Mouse (Mus musculus) yolk sac, embryonic 10.5 days (tissue): ENCODE data around the gene Itpkb.
A peak's percentile ranks its signal among the peaks of the same experiment; 100 is the strongest.

Experiments
- DNase-seq: peaks from one replicate; pipeline ENCODE4 v3.0.0-alpha.2; 2017; ENCODE audit warnings: low spot score

Gene Itpkb

DNA sequence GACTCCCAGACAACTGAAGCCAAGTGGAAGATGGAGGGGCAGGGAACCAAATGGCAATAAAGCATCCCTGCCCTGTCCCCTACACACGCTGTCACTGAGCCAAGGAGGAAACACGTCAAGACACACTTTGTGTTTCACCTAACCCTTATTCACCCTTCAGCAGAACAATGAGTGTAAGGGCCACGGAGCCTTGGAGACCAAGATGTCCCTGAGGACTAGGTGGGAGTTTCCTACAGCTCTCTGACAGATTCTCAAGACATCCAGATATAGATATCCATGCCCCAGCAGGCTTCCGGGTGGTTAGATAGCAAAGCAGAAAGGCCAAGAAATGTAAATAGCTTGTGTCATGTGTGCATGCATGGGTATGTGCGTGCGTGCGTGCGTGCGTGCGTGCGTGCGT is 63.6 kb downstream of the Itpkb start:
- no peak for DNase-seq

DNA sequence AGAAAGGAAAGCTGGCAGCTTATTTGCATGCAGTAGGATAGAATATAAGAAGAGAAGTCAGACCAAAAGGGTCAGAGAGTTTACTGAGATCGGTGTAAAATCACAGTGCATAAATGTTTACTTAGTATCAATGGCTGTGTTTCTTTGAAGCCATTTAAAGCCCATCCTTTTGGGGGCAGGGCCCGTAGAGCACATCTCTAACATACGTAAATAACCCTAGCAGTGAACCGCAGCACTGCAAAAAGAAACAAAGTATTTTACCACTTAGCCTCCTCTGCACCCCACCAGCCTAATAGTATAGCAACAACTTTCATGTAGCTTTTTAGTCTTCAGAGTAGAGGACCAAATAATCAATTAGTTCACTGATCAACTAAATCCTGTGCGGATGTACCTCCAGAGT is 67.4 kb downstream of the Itpkb start:
- no peak for DNase-seq

DNA sequence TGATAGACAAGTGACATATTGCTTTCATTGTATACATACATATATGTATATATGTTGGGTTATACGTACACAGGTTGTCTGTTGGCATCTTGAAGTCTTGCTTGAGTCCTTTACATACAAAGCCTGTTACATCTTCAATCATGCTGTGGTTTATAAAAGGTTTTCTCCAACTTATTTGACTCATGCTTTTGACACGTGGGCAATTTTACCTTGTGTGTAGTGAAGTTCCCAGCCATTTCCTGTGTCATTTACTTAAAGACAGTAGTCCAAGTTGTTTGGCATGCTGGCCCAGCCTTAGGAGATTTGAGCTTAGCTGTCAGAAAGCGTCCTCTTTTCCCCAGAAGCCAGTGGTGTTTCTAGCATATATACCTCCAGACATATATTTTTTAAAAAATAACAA is 68.2 kb downstream of the Itpkb start:
- no peak for DNase-seq

DNA sequence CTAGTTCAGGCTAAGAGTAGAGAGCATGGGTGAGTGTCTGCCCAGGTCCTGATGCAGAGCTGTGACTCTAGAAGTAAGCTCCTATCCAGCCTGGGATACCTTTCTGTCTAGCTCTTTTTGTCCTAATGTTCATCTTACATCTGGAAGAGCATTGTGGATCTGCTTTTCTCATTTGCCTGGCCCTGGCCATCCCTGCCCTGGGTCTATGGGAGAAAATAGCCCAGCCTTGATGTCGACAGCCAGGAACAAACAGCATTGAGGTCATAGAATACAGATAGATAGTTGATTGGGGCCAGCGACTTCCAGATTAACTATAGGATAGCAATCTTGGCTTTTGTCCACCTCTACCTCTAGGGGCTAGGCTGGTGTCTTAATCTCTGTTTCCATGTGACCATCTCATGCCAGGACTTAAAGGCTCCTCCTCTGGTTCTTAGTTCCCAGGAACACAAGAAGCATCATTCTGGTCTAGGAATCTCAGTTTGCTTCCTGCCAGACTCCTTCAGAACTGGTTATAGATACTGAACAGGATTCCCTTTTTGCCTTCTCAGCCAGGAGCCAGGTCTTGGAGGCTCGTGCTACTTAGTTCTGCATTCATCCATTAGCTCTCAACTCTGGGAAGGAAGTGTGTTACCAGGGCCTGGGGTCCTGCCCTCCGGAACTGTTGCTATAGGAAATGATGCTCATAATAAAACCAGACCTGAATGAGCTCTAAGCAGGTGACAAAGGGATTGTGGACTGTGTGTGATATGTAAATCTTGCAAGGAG is 70.6 kb downstream of the Itpkb start:
- DNase-seq = no peak

DNA sequence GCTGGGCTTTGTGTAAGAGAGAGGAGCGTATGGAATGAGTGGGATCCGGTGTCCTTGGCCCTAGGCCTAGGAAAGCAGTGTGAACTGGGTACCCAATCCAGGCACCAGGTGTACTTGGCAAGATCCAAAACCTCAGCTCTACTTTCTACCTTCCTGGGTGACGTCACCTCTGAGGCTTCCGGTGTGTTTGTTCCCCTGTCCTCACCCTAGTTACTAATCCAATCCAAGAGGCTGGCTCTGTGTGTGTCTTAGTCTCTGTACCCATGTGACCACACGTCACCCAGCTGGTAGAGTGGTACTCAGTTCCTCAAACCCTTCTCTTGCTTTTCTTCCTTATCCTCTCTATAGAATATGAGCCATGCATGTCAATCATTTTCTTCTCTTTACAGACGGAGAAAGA is 71.4 kb downstream of the Itpkb start:
- no peak for DNase-seq

DNA sequence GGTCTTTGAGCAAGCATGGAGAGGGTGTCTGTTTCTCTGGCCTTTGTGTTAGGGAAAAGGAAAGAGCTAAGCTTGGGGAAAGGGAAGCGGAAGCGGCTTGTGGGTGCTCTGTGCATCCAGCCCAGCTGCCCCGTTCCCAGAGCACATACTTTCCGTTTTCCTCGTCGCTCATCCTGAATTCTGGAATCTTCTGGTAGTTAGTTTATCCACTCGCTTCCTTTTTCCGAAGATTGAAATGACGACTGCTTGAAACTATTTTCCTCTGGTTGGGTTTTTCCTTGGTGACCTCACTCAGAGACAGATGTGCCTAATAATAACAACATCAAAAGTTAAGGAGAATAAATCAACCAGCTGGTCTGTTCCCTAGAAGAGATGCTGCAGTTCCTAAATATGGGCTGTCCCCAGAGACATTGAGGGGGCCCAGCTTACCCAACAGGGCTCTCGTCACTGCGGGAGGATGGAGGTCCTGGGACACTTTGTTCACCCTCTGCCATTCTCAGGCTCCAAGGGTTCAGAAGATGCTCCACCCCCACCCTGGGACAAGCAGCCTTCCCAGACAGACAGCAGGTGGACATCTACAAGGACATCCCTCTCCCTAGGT is 72.3 kb downstream of the Itpkb start:
- DNase-seq = no peak

DNA sequence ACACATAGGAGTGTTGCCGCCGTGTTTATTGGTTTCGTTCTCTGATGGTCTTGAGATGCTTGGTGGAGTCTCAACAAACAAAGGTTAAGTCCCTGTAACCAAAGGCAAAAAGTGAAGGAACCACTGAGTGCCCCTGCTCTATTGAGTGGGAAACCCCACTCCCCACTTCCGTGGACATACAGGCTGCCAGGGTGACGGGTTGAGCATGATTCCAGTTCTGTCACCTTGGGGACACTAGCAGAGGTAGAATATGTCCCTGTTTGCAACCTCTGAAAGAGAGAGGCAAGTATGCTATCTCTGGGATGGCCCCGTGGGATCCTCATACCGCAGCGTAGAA is 73.0 kb downstream of the Itpkb start:
- DNase-seq = no peak

DNA sequence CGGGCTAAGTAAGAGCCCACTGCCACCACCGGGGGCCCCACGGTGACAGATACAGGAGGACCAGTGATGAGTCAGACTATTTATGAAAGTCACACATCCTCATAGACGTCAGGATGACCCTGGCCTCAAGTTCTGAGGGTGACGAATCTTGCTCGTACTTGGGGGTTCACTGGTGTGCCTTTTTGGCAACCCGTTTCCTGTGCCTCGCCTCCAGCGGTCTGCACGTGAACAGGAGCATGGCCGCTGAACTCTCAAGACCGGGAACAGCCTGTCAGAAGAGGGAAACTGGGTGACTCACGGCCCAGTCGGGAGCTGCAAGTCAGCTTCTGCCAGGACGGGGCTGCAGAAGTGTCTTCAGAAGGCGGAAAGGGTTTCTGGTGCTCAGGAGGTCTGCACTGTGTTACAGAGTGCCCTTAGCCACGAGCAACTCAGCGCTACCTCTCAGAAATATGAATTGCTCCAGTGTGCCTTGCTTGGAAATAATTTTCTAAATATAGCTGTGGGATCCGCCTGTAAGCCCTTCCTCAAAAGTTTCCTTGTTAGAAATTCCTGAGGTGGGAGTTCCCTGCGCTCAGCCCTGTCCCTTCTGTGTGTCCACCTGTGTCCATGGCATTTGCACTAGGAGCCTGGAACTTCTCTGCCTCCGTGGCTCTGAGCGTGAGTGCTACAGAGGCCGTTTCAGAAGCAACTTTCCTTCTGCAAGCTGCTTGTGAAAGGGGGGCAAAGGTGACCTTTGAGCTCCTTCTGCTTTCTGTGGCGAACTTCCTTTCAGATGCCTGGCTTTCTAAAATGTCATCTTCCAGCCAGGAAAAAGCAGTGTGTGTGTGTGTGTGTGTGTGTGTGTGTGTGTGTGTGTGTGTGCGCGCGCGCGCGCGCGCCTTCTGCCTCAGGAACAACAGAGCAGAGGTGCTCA is 73.7 kb downstream of the Itpkb start:
- peak; percentile 59 for DNase-seq

DNA sequence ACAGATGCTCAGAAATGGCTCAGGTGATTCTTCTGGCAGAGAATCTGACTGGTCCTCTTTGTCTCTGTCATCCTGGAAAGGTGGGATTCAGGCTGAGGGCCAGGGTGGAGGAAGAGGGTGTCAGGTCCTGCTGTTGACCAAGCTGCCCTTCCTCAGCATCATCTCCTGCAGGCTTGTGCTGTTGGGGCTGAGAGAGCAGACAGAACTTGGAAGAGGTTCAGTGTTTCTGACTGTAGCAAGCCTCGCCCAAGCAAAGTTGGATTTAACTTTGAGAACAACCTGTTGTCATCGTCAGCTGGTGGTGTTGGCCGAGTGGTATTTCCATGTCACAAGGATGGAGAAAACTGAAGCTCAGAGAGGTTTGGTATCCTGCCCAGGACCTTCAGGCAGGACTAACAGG is 74.4 kb downstream of the Itpkb start:
- DNase-seq = no peak

DNA sequence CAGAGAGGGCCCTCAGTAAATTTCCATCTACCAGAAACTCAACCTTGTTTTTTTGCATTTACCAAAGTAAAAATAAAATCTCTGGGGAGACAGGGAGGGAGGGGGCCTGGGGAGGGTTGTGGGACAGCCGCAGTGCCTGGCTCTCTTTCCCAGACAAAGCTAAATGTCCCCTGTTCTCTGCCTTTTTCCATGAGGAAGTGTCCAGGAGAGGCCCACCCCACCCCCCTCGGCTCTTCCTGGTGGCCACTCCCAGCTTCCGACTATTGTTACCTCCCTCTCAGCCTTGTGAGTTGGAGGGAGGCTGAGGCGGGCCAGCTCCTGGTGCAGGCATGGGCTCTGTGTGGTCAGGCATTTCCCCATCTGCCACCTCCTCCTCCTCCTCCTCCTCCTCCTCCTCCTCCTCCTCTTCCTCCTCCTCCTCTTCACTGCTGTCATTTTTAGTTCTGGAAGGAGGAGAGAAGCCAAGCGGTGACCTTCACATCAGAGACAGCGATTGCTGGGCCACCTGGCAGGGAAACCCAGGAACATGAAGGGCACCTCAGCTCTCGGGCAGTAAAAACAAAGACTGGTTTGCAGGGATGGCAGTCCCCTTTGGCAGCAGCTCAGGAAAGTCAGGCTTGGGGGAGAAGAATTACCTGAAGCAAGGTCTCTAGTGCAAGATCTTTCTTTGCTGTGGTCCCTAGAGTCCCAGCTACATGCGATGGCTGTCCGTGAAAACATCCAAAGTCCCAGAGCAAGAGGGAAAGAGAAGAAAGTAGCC is 75.5 kb downstream of the Itpkb start:
- DNase-seq = peak; percentile 34

DNA sequence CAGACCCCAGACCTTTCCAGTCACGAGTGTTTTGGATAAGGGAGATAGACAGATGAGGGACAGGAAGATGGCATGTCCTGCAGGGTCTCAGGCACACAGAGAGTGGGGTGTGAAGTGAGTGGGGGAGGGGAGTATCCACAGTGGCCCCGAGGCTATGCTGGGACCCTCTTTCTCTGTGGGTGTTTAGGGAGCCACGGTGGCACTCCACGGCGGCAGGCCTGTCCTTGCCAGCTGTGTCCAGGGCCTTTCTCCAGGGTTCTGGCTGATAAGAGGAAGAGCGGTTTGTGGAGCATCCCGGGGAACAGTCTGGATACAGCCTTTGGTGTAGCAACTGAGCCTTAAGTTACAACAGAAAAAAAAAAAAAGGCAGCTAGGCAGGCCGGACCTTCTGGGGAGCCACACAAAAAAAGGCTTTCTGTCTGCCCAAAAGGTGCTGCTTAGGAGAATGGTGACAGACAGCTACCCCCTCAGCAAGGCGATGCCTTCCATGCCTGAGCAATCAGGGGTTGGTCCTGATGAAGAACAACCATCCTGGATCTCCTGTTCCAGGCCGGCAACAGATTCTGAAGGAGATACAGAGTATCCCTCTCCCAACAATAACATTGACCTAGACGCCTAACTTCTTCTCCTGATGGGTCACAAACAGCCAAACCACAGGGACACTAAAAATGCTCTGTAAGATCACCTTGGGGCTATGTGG is 76.2 kb downstream of the Itpkb start:
- no peak for DNase-seq

DNA sequence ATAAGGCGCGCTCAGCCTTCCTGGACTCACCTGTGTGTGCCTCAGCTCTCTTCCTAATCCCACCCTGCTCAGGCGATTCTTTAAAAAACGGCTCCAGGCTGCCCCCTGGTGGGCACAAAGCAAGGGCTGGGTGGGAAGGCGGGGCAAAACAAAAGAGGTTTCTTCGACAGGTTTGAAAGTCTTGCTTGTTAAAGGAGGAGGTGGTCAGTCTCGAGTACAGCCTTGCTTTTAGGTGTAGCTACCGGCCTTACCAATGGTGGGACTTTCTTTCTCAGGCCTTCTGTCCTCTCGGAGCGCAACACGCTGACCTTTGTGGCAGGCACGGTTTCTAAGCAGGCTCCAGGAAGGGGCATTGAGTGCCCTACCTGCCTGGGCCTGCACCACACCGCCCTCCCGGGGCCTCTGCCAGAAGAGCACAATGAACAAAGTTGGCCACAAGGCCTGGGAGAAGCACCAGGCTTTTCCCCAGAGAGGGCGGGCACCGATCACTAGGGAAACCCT is 76.9 kb downstream of the Itpkb start:
- peak; percentile 78 for DNase-seq

DNA sequence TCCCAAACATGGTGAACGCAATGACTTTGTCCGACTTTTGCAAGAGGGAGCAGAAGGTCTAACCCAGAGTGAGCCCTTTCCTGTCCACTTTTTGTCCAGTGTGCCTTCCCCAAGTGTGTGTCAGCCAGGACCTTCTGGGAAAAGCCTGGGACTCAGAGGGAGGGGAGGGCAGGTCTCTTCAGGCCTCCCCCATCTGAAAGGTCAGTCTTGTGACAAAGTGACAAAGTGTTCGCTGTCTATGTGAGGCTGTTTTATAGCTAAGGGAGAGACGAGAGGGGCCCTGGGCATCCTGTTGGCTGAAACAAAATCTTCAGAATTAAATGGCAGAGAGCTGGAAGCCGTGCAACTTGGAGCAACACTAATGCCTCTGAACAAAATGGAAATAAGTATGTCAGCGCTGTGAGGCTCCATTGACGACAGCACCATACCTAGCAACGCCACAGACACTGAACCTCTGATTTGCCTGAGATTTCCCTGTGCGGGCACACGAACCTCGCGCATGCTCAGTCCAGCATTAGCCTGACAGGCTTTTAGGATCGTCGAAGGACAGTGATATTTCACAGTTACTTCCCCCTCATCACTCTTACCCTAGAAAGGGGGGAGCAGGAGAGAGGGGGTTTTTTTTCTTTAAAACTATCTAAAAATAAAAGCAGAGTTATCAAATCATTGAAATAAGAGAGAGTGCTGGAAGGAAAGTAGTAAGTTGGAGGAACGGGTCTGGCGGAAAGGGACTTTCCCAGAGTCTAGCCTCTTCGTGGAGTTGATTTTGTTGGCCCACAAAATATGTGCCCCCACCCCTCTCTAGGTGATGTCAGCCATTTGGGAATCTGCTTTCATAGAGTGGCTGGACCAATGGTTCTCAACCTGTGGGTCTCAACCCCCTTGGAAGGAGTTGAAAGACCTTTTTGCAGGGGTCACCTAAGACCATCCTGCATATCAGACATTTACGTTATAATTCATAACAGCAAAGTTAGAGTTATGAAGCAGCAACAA is 77.7 kb downstream of the Itpkb start:
- DNase-seq = no peak

DNA sequence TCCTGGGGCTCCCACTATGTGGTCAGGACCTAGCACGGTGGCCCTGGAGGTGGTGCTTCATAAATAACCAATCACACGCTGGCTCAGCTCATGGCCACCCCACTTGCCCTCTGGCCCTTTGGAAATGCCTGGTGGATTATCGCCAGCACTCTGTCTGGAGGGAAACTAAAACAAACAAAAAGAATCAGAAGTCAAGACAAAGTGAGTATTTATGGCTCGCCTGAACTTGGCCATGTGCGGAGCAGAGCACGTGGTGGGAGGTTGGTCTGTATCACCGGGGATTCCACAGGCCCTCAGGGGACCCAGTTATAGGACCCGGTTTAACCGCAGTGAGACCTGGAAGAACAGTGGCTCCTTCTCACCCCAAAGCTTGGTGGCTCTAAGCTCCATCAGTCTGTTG is 78.5 kb downstream of the Itpkb start:
- peak; percentile 71 for DNase-seq

DNA sequence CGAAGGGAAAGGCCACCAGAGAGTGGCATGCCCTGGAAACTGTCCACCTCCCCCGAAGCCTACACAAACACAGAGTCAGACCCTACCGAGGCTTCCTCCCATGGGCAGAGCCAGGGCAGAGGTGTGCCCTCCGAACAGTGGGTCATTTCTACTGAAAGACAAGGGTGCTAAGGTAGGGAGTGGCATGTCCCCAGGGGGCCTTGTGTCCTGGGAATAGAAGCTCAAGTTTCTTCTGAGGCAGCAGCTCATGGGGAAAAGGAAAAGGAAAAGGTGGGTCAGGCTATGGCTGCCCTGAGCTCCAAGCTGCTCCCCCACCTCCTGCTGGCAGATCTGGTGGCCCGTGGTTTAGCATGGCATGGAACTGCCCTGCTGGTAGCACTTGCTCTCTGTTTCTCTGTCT is 79.5 kb downstream of the Itpkb start:
- no peak for DNase-seq

DNA sequence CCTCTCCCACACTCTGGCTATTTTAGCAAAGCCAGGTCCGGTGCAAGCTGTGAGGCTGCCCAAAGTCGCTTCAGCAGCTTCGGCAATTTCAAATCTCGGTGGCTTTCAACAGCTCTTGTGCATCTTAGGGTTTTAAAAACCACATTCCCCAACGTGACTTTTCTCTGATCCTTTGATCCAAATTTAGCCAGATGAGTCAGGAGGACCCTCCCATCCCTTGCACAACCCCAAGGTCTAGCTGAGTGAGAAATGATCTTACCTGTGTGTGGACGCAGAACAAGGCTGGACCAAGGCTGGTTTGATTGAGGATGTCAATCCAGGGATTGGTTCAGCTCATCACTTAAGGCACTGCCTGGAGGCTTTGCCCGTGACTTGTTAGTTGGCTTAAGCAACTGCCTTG is 80.0 kb downstream of the Itpkb start:
- no peak for DNase-seq

DNA sequence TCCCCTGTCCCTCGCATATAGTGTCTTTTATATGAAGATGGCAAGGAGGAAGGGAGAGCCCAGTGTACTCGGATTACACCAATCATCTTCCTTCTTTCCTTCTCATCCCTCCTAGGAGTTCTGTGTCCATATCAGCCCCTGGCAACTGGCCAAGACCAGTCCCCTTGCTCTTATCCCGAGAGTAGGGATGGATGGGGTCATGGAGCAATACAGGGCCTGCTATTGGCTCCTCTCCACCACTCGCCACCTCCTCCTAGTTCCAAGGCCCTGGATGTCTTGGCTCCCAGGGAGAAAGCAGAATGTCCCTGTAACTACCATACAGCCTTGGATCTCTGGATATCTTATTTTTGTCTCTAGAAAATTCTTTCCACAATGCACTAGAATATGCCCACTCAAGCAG is 84.8 kb downstream of the Itpkb start:
- DNase-seq = no peak

DNA sequence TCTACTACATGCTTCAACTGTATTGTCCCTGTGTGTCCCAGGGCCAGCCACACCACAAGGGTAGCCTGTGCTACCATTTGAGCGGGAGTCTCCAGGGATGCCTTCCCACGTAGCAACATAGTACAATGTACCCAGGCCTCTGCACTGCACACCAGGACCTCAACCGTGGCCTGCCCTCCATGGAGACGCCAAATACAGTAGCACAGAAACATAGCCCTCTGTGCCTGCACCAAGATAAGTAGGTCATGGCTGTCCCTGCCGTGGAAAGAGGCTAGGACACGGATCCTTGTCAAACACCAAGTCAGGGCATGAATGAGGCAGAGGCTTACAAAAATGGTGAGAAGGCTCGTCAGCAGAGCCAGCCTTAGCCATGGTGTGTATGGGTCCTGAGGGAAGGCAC is 85.6 kb downstream of the Itpkb start:
- no peak for DNase-seq

DNA sequence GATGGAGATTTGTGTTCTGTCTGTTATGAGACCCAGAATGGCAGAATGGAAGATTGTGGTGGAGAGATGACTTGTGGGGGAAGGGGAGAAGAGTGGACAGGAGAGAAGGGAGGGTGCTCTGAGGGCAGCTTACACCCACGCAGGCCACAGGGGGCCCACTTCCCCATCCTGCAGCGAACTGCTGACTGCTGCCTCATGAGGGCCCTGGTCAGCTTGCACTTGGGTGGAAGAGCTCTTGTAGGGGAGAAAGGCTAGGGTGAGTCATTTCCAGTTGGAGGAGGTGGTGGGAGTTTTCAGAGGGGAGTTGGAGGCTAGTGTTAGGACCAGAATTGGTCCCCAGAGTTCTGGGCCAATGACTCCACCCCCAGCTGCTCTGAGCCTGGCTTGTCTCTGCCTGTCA is 86.8 kb downstream of the Itpkb start:
- DNase-seq = no peak

DNA sequence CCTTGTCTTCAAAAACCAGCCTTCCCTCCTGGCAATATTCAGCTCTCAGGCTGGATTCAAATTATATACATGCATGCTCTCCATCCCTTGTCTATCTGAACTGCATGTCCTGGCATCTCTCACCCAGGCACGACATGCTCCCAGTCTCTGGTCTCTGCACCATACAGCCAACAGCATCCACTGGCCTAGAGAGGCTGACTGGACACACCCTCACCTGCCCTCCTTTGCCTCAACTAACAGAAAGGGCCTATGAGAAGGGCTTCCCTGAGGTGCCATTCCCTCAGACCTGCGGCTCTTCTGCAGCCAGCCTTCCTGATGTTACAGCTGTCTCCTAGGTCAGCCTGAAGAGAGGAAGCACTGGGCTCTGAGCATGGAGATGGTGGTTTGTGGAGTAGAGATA is 88.8 kb downstream of the Itpkb start:
- DNase-seq = no peak
